Comparison of ENCODE assay signal across 9 mouse cellular contexts in genomic region chr8:94584238-94584817, GRCm38 (mm10). TPM values are rescaled to one million over a fixed set of nuclear protein-coding genes. Genes with fewer than 3 reads are reported as not detected.
A peak's percentile ranks its signal among the peaks of the same experiment; 100 is the strongest.
DNase-seq lines count a peak whose midpoint lies in the region; ATAC-seq and TF ChIP-seq lines count a peak whose summit lies in the region.
"Had no signal": no experiment of that assay in that cellular context is flagged by ENCODE, and none has a peak within 500 bp of the region (broad histone marks: within the 10 kb centered on the region; RNA-seq: fewer than 3 reads in every experiment).

No protein-coding gene starts in this region.

- no peak for TF ChIP-seq POLR2A in bone marrow, adult 2 months (IDR thresholded peaks at IDR 0.05; ENCODE audit: borderline replicate concordance, control insufficient read depth, low read depth, low read length)

- no peaks in the 10 kb centered on the region for H3K9me3 ChIP-seq in forebrain, embryonic 13.5 days (replicated peaks)
- H3K9me3 ChIP-seq in forebrain, embryonic 10.5 days: no peaks in the 10 kb centered on the region
- no peaks in the 10 kb centered on the region for H3K9me3 ChIP-seq in midbrain, embryonic 14.5 days (ENCODE audit: control insufficient read depth, low read length)
- H3K9me3 ChIP-seq: heart, embryonic 13.5 days had no signal

- H3K27me3 ChIP-seq in forebrain, embryonic 13.5 days: no peaks in the 10 kb centered on the region
- no peaks in the 10 kb centered on the region for H3K27me3 ChIP-seq in forebrain, embryonic 10.5 days (ENCODE audit: poor library complexity, severe bottlenecking)
- H3K27me3 ChIP-seq in midbrain, embryonic 14.5 days (ENCODE audit: control insufficient read depth, insufficient read depth, low read length): no peaks in the 10 kb centered on the region
- H3K27me3 ChIP-seq: heart, embryonic 13.5 days had no signal

- H3K4me2 ChIP-seq in forebrain, embryonic 13.5 days: no peak overlapping the region
- H3K4me2 ChIP-seq in midbrain, embryonic 14.5 days (ENCODE audit: low read length): no peak overlapping the region
- H3K4me2 ChIP-seq: heart, embryonic 13.5 days had no signal

- H3K27ac ChIP-seq in forebrain, embryonic 13.5 days: no peak overlapping the region; the same call in 1 of the 2 replicates
- H3K27ac ChIP-seq in forebrain, embryonic 10.5 days: no peak overlapping the region
- H3K27ac ChIP-seq in bone marrow, adult 2 months (ENCODE audit: control insufficient read depth, insufficient read depth, low read depth, low read length, poor library complexity): no peak overlapping the region; the same call in 1 of the 2 replicates
- no peak overlapping the region for H3K27ac ChIP-seq in midbrain, embryonic 14.5 days (replicated peaks; ENCODE audit: low read depth, low read length)
- H3K27ac ChIP-seq: heart, embryonic 13.5 days had no signal

- no peaks in the 10 kb centered on the region for H3K4me1 ChIP-seq in forebrain, embryonic 13.5 days
- no peaks in the 10 kb centered on the region for H3K4me1 ChIP-seq in forebrain, embryonic 10.5 days
- H3K4me1 ChIP-seq in bone marrow, adult 2 months (ENCODE audit: control insufficient read depth, insufficient read depth, low read length): peaks cover 2% of the 10 kb centered on the region
- no peaks in the 10 kb centered on the region for H3K4me1 ChIP-seq in midbrain, embryonic 14.5 days (ENCODE audit: control insufficient read depth, insufficient read depth, low read length)
- H3K4me1 ChIP-seq: heart, embryonic 13.5 days had no signal

- H3K36me3 ChIP-seq in forebrain, embryonic 13.5 days (ENCODE audit: poor library complexity, severe bottlenecking): peaks cover 87% of the 10 kb centered on the region
- peaks cover 97% of the 10 kb centered on the region for H3K36me3 ChIP-seq in forebrain, embryonic 10.5 days (replicated peaks)
- H3K36me3 ChIP-seq in midbrain, embryonic 14.5 days (ENCODE audit: control insufficient read depth, insufficient read depth, low read length): peaks cover 82% of the 10 kb centered on the region

- WGBS in forebrain, embryonic 13.5 days: 41% methylated on average over 4 of the region's 4 CpGs
- whole genome bisulfite sequencing in forebrain, embryonic 10.5 days: 67% methylated on average over 4 of the region's 4 CpGs
- WGBS in bone marrow, adult 2 months: 28% methylated on average over 4 of the region's 4 CpGs
- WGBS in midbrain, embryonic 14.5 days: 32% methylated on average over 4 of the region's 4 CpGs

- no peak overlapping the region for H3K9ac ChIP-seq in forebrain, embryonic 13.5 days
- H3K9ac ChIP-seq in midbrain, embryonic 14.5 days (replicated peaks; ENCODE audit: low read length): no peak overlapping the region
- H3K9ac ChIP-seq: heart, embryonic 13.5 days had no signal

- no peak overlapping the region for H3K4me3 ChIP-seq in forebrain, embryonic 13.5 days
- no peak overlapping the region for H3K4me3 ChIP-seq in forebrain, embryonic 10.5 days
- H3K4me3 ChIP-seq in bone marrow, adult 2 months (replicated peaks; ENCODE audit: control insufficient read depth, low read depth, low read length): no peak overlapping the region
- no peak overlapping the region for H3K4me3 ChIP-seq in midbrain, embryonic 14.5 days (replicated peaks; ENCODE audit: low read depth, low read length)
- H3K4me3 ChIP-seq: heart, embryonic 13.5 days had no signal

- no peak for DNase-seq in forebrain, embryonic 10.5 days (ENCODE audit: extremely low spot score, low spot score)
- peak; percentile 33 for DNase-seq in A20 (ENCODE audit: low read depth, low spot score)
- peak; percentile 33 to 34 for DNase-seq in heart, postnatal 36 days
- DNase-seq in layer of hippocampus, postnatal 10 days (ENCODE audit: low spot score in 2 of 2): peak; percentile 68 to 70
- peak; percentile 83 for DNase-seq in midbrain, embryonic 14.5 days
- peak; percentile 52 for DNase-seq in telencephalon, adult 2 months (ENCODE audit: low read depth, low spot score)

- intact Hi-C loops in heart, postnatal 36 days (cut with DNase I): loop anchor here (1.0 kb wide), 2 partner anchors 56 to 92 kb away; no protein-coding TSS in a partner anchor

- ATAC-seq in forebrain, embryonic 13.5 days: peak; percentile 81
- no peak for ATAC-seq in midbrain, embryonic 14.5 days (ENCODE audit: low FRiP score, low TSS enrichment)

- TF ChIP-seq CTCF in bone marrow, adult 2 months (IDR thresholded peaks at IDR 0.05; ENCODE audit: control insufficient read depth, insufficient read depth, low read length): peak; percentile 51

RNA-seq across cellular contexts. Expression of gene Rspry1, which starts 17.4 kb away (rescaled TPM):
- polyA plus RNA-seq in forebrain, embryonic 13.5 days (2015; fragmentation: Nextera tagmentation; extraction: Ambion mirVana): 48.1 and 54.3 TPM in 2 replicates
- polyA plus RNA-seq in forebrain, embryonic 10.5 days (2016; fragmentation: Nextera tagmentation; extraction: Ambion mirVana): 48.3 and 48.9 TPM in 2 replicates
- 8.7 and 9.5 TPM in 2 replicates for polyA plus RNA-seq in bone marrow, adult 2 months (2011; ENCODE audit: insufficient read depth, insufficient read length, low replicate concordance, missing spikeins)
- 10 to 100 TPM; 12.4 to 12.7 TPM for total RNA-seq in heart, postnatal 36 days (2021)
- 10 to 100 TPM; 32.6 to 38.7 TPM for total RNA-seq in layer of hippocampus, postnatal 10 days (2021)
- polyA plus RNA-seq in midbrain, embryonic 14.5 days (2014; fragmentation: Nextera tagmentation; extraction: Ambion mirVana): 46.1 and 54.4 TPM in 2 replicates

RNA-seq across cellular contexts. Expression of gene Fam192a, which starts 17.5 kb away (rescaled TPM):
- 108 TPM in 2 replicates for polyA plus RNA-seq in forebrain, embryonic 13.5 days (2015; fragmentation: Nextera tagmentation; extraction: Ambion mirVana)
- polyA plus RNA-seq in forebrain, embryonic 10.5 days (2016; fragmentation: Nextera tagmentation; extraction: Ambion mirVana): 90.1 and 90.5 TPM in 2 replicates
- polyA plus RNA-seq in bone marrow, adult 2 months (2011; ENCODE audit: insufficient read depth, insufficient read length, low replicate concordance, missing spikeins): 42.7 and 45.8 TPM in 2 replicates
- total RNA-seq in heart, postnatal 36 days (2021): 10 to 100 TPM; 20.6 to 24.8 TPM
- 10 to 100 TPM; 37.5 to 42.9 TPM for total RNA-seq in layer of hippocampus, postnatal 10 days (2021)
- 71.9 and 91.9 TPM in 2 replicates for polyA plus RNA-seq in midbrain, embryonic 14.5 days (2014; fragmentation: Nextera tagmentation; extraction: Ambion mirVana)

RNA-seq across cellular contexts. Expression of gene Cpne2, which starts 51.5 kb away (rescaled TPM):
- polyA plus RNA-seq in forebrain, embryonic 13.5 days (2015; fragmentation: Nextera tagmentation; extraction: Ambion mirVana): 14.3 and 18.6 TPM in 2 replicates
- polyA plus RNA-seq in forebrain, embryonic 10.5 days (2016; fragmentation: Nextera tagmentation; extraction: Ambion mirVana): 16.2 and 16.3 TPM in 2 replicates
- 23.4 and 36.1 TPM in 2 replicates for polyA plus RNA-seq in bone marrow, adult 2 months (2011; ENCODE audit: insufficient read depth, insufficient read length, low replicate concordance, missing spikeins)
- 1 to 10 TPM; 3.6 to 4.2 TPM for total RNA-seq in heart, postnatal 36 days (2021)
- 10 to 100 TPM; 79.0 to 81.9 TPM for total RNA-seq in layer of hippocampus, postnatal 10 days (2021)
- polyA plus RNA-seq in midbrain, embryonic 14.5 days (2014; fragmentation: Nextera tagmentation; extraction: Ambion mirVana): 11.5 and 14.1 TPM in 2 replicates
